Mouse (Mus musculus) spleen, postnatal 36 days (tissue): Measurements from ENCODE around the gene Zfp938.
A peak's percentile ranks its signal among the peaks of the same experiment; 100 is the strongest.

Source experiments
- DNase-seq, 2 experiments: peaks; one replicate each; pipeline ENCODE4 v3.0.0; 2022; ENCODE audit warnings: low spot score in 2 of 2, mixed read lengths in 1 of 2

The Zfp938 gene

DNA sequence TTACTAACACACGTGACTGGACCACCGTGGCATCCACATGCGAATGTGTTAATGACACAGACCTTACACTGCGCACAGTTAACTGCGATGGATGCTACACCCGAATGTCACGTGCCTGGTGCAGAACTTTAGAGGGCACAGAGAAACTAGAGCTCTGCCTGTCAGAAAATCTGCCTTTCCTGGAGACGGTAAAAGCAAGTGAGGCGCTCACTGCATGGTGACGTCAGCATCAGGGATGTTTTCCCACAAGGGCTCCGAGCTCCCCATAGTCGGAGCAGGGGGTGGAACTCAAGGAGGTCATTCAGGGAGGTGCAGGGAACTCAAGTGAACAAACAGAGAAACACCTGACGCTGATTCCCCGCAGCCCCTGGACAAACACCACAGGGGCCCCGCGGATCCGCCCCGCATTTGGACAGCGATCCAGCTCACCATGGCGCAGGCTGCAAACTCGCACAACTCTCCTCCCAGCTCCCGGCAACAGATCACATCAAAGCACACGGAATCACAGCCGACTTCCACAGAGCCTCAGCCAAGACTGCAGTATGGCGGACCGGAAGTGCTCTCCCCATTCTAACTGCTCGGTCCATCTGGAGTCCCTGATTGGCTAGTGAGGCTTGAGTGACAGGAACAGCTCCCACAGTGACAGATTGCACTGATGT, at the start of gene Zfp938:
TSS of gene Zfp938 (minus strand) at position 539 of the 659 bp plus-strand sequence.
- DNase-seq, result peak; percentile 66 to 71

DNA sequence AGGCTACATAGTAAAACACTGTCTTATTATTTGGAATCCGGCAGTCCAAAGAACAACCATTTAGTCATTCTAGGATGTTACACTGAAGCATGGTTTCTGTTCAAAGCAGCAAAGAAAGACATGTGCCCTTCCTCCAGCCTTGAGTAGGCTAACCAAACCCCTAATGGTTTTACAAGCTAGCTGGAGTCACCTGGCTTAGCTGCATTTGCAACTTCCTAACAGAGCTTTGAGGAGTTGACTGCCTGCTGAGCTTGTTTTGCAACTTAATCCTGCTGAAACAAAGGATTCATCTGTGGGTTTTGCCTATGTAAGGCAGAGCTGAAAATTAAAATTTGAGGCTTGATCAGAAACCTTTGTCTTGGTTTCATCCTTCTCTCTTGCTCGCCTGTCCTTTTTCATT, 16.3 kb upstream of the Zfp938 start:
- DNase-seq, result no peak

DNA sequence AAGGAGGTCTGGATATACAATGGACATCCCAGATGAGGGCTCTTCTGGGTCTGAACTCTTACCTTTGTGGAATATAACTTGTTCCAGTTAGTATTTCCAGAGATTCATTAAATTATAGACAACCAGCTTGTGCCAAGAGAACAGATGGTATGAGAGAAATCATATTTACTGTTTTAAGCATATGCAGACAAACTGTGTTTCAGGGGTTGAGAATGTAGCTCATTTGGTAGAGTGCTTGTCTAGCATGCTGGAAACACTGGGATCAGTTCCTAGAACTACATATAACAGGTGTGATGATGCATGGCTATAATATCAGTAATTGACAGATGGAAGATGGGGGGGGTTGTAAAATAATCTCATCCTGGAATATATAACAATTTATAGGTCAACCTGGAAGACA, 3.9 kb upstream of the Zfp938 start:
- DNase-seq, result no peak

DNA sequence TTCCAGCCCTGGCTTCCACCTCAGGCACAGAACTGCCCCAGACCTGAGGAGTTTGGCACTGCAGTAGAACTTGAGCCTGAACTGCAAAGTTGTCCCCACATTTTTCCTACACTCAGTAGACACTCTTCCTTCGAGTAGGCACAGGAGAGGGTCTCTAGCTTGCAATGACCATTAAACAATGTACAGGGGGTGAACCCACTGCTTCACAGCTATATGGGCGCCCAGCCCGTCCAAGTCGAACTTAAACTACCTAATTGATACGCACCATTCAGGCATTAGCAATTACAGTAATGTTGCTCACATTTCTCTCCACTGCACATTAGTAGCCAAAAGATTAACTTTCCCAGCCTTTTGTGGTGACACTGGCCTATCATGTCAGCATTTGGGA, 315 bp upstream of the Zfp938 start:
- DNase-seq, result no peak

DNA sequence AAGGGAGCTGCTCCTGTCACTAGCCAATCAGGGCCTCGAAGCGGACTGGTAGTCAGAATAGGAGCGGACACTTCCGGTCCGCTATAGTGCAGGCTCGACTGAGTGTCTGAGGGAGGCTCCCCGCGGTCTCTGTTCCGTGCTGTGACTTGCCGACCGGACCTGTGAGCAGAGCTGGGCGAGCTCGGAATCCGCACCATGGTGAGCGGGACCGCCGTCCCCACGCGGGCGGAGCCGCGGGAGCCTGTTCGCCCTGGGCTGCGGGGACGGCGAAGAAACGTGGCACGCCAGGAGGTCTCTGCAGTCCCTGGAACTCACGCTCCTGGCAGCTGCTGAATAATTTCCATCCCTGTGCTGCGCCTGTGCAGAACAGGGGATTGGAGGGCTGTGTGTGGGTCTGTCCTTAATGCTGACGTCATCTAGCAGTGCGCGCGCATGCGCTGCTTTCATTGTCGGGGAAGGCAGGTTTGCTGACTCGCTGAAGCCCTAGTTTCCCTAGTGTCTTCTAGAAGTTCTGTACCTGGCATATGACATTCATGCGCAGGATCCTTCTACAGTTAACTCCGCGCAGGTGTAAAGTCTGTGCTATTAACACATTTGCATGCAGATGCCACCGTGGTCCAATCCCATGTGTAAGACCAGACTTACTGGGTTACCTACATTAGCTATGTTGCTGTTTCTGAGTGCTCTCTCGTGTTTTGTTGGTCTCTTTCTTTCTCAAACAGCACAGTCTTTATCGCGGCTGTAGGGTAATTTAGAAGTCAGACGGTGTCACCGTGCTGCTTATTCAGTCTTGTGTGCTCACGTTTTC, 62.6 kb downstream of the Zfp938 start:
- DNase-seq, result peak; percentile 63 to 70
